Mouse (Mus musculus) frontal cortex, adult 2 months (tissue): Measurements from ENCODE around the gene Mlip. TPM values are rescaled to one million over a fixed set of nuclear protein-coding genes. Genes with fewer than 3 reads are reported as not detected.

Experiments
- polyA plus RNA-seq: library from polyadenylated mRNA; depleted of rRNA; stranded (reverse); fragments of >200 nt; gene quantifications from 2 replicates; pipeline ENCODE4 v1.2.3, GENCODE M21; 2012; rRNA removed

Gene Mlip
- polyA plus RNA-seq, 1 experiment, result 45.6 TPM

Other genes with a start within 250 kb of the Mlip start
- 20.0 and 20.6 TPM in 2 replicates for gene Lrrc1, start 191.9 kb upstream of the Mlip start, polyA plus RNA-seq